Mouse (Mus musculus): ENCODE results near the gene Pi4ka. TPM values are rescaled to one million over a fixed set of nuclear protein-coding genes. Genes with fewer than 3 reads are reported as not detected.

Pi4ka gene
- polyA plus RNA-seq, 1 experiment from 2014 or later, result 59.7 TPM

GRCm38 (mm10) chr16:17383594-17384326, 22.4 kb downstream of the Pi4ka start:
- Histone ChIP-seq H3K9me3 (no peaks in the 10 kb centered on the region), H3K4me1 (no peaks in the 10 kb centered on the region), H3K27ac (no peak overlapping the region), H3K36me3 (replicated peaks) (peaks cover 25% of the 10 kb centered on the region), H3K9ac (no peak overlapping the region), H3K27me3 (no peaks in the 10 kb centered on the region), H3K4me3 (replicated peaks) (no peak overlapping the region), H3K4me2 (no peak overlapping the region)
- ATAC-seq (ENCODE audit: low FRiP score), result no peak
- WGBS, result 87% methylated on average over 2 of the region's 2 CpGs

GRCm38 (mm10) chr16:17382306-17382705, 23.8 kb downstream of the Pi4ka start:
- no peaks in the 10 kb centered on the region for H3K9me3 ChIP-seq
- no peak for ATAC-seq (ENCODE audit: low FRiP score)
- no peak overlapping the region for H3K27ac ChIP-seq
- no peak overlapping the region for H3K4me3 ChIP-seq (replicated peaks)
- no peaks in the 10 kb centered on the region for H3K4me1 ChIP-seq
- H3K9ac ChIP-seq, result no peak overlapping the region
- peaks cover 33% of the 10 kb centered on the region for H3K36me3 ChIP-seq (replicated peaks)
- H3K4me2 ChIP-seq, result no peak overlapping the region
- WGBS, result 92% methylated on average over 4 of the region's 4 CpGs
- H3K27me3 ChIP-seq, result no peaks in the 10 kb centered on the region

- no peaks in the 10 kb centered on the region for H3K4me1 ChIP-seq
- no peak overlapping the region for H3K4me2 ChIP-seq
- no peak overlapping the region for H3K9ac ChIP-seq
- WGBS, result 98% methylated on average over 4 of the region's 4 CpGs
- no peak for ATAC-seq (ENCODE audit: low FRiP score)
- H3K4me3 ChIP-seq (replicated peaks), result no peak overlapping the region
- H3K36me3 ChIP-seq (replicated peaks), result peaks cover 50% of the 10 kb centered on the region
- no peaks in the 10 kb centered on the region for H3K9me3 ChIP-seq
- H3K27ac ChIP-seq, result no peak overlapping the region
- no peaks in the 10 kb centered on the region for H3K27me3 ChIP-seq
Measured at GRCm38 (mm10) chr16:17358787-17359186, 47.3 kb downstream of the Pi4ka start.

GRCm38 (mm10) chr16:17356031-17356430, 50.1 kb downstream of the Pi4ka start:
- WGBS, result 88% methylated on average over 6 of the region's 6 CpGs
- H3K36me3 ChIP-seq (replicated peaks), result peaks cover 53% of the 10 kb centered on the region
- H3K4me1 ChIP-seq, result no peaks in the 10 kb centered on the region
- no peak for ATAC-seq (ENCODE audit: low FRiP score)
- H3K4me2 ChIP-seq, result no peak overlapping the region
- no peak overlapping the region for H3K27ac ChIP-seq
- no peaks in the 10 kb centered on the region for H3K27me3 ChIP-seq
- H3K9ac ChIP-seq, result no peak overlapping the region
- H3K9me3 ChIP-seq, result no peaks in the 10 kb centered on the region
- no peak overlapping the region for H3K4me3 ChIP-seq (replicated peaks)

GRCm38 (mm10) chr16:17346766-17347165, 59.3 kb downstream of the Pi4ka start:
- Histone ChIP-seq H3K9me3 (no peaks in the 10 kb centered on the region), H3K27me3 (no peaks in the 10 kb centered on the region), H3K4me3 (replicated peaks) (no peak overlapping the region), H3K4me2 (no peak overlapping the region), H3K4me1 (no peaks in the 10 kb centered on the region), H3K36me3 (replicated peaks) (peaks cover 54% of the 10 kb centered on the region), H3K27ac (no peak overlapping the region), H3K9ac (no peak overlapping the region)
- 100% methylated on average over 1 of the region's 1 CpGs for WGBS
- ATAC-seq (ENCODE audit: low FRiP score), result no peak

GRCm38 (mm10) chr16:17345813-17346155, 60.3 kb downstream of the Pi4ka start:
- no peaks in the 10 kb centered on the region for H3K9me3 ChIP-seq
- H3K36me3 ChIP-seq (replicated peaks), result peaks cover 45% of the 10 kb centered on the region
- 88% methylated on average over 2 of the region's 2 CpGs for WGBS
- H3K27ac ChIP-seq, result no peak overlapping the region
- ATAC-seq (ENCODE audit: low FRiP score), result no peak
- no peak overlapping the region for H3K4me3 ChIP-seq (replicated peaks)
- no peaks in the 10 kb centered on the region for H3K27me3 ChIP-seq
- H3K9ac ChIP-seq, result no peak overlapping the region
- H3K4me1 ChIP-seq, result no peaks in the 10 kb centered on the region
- no peak overlapping the region for H3K4me2 ChIP-seq

GRCm38 (mm10) chr16:17345141-17345812, 60.8 kb downstream of the Pi4ka start:
- Histone ChIP-seq H3K4me2 (no peak overlapping the region), H3K27me3 (no peaks in the 10 kb centered on the region), H3K4me1 (no peaks in the 10 kb centered on the region), H3K9ac (no peak overlapping the region), H3K36me3 (replicated peaks) (peaks cover 40% of the 10 kb centered on the region), H3K4me3 (replicated peaks) (no peak overlapping the region), H3K27ac (no peak overlapping the region), H3K9me3 (no peaks in the 10 kb centered on the region)
- ATAC-seq (ENCODE audit: low FRiP score), result no peak
- 89% methylated on average over 8 of the region's 8 CpGs for WGBS

- H3K27me3 ChIP-seq, result no peaks in the 10 kb centered on the region
- no peaks in the 10 kb centered on the region for H3K9me3 ChIP-seq
- H3K9ac ChIP-seq, result no peak overlapping the region
- H3K36me3 ChIP-seq (replicated peaks), result peaks cover 21% of the 10 kb centered on the region
- no peak for ATAC-seq (ENCODE audit: low FRiP score)
- 92% methylated on average over 4 of the region's 4 CpGs for WGBS
- no peak overlapping the region for H3K4me3 ChIP-seq (replicated peaks)
- no peaks in the 10 kb centered on the region for H3K4me1 ChIP-seq
- no peak overlapping the region for H3K4me2 ChIP-seq
- H3K27ac ChIP-seq, result no peak overlapping the region
Measured at GRCm38 (mm10) chr16:17341847-17342246, 64.3 kb downstream of the Pi4ka start.

- H3K9ac ChIP-seq, result no peak overlapping the region
Measured at GRCm38 (mm10) chr16:17340705-17341104, 65.4 kb downstream of the Pi4ka start.

GRCm38 (mm10) chr16:17339701-17340100, 66.4 kb downstream of the Pi4ka start:
- WGBS, result 92% methylated on average over 7 of the region's 7 CpGs
- ATAC-seq (ENCODE audit: low FRiP score), result no peak
- H3K36me3 ChIP-seq (replicated peaks), result peaks cover 26% of the 10 kb centered on the region; the same call in 1 of the 2 replicates
- H3K27me3 ChIP-seq, result no peaks in the 10 kb centered on the region
- H3K4me3 ChIP-seq (replicated peaks), result no peak overlapping the region
- H3K4me1 ChIP-seq, result no peaks in the 10 kb centered on the region
- no peaks in the 10 kb centered on the region for H3K9me3 ChIP-seq
- no peak overlapping the region for H3K4me2 ChIP-seq
- H3K27ac ChIP-seq, result no peak overlapping the region
- no peak overlapping the region for H3K9ac ChIP-seq

More at GRCm38 (mm10) chr16:17340705-17341104, 65.4 kb downstream of the Pi4ka start:
- Histone ChIP-seq H3K4me1 (no peaks in the 10 kb centered on the region), H3K27ac (no peak overlapping the region), H3K4me2 (no peak overlapping the region), H3K9me3 (no peaks in the 10 kb centered on the region), H3K27me3 (no peaks in the 10 kb centered on the region), H3K4me3 (replicated peaks) (no peak overlapping the region), H3K36me3 (replicated peaks) (peaks cover 25% of the 10 kb centered on the region; the same call in 1 of the 2 replicates)
- 88% methylated on average over 2 of the region's 2 CpGs for WGBS
- no peak for ATAC-seq (ENCODE audit: low FRiP score)

- Histone ChIP-seq H3K36me3 (replicated peaks) (peaks cover 12% of the 10 kb centered on the region; the same call in 1 of the 2 replicates), H3K9me3 (no peaks in the 10 kb centered on the region), H3K4me3 (replicated peaks) (no peak overlapping the region), H3K9ac (no peak overlapping the region), H3K27ac (no peak overlapping the region), H3K4me2 (no peak overlapping the region), H3K4me1 (no peaks in the 10 kb centered on the region), H3K27me3 (no peaks in the 10 kb centered on the region)
- WGBS, result 91% methylated on average over 1 of the region's 1 CpGs
- ATAC-seq (ENCODE audit: low FRiP score), result no peak
Measured at GRCm38 (mm10) chr16:17336089-17336488, 70.0 kb downstream of the Pi4ka start.

- Histone ChIP-seq H3K4me1 (no peaks in the 10 kb centered on the region), H3K9me3 (no peaks in the 10 kb centered on the region), H3K9ac (no peak overlapping the region), H3K4me3 (replicated peaks) (no peak overlapping the region), H3K27ac (no peak overlapping the region), H3K36me3 (replicated peaks) (peaks cover 9% of the 10 kb centered on the region; the same call in 1 of the 2 replicates), H3K4me2 (no peak overlapping the region), H3K27me3 (no peaks in the 10 kb centered on the region)
- no peak for ATAC-seq (ENCODE audit: low FRiP score)
Measured at GRCm38 (mm10) chr16:17334574-17334973, 71.5 kb downstream of the Pi4ka start.

GRCm38 (mm10) chr16:17331855-17332254, 74.3 kb downstream of the Pi4ka start:
- Histone ChIP-seq H3K27ac (no peak overlapping the region), H3K9me3 (no peaks in the 10 kb centered on the region), H3K36me3 (replicated peaks) (peaks cover 13% of the 10 kb centered on the region; the same call in 1 of the 2 replicates), H3K4me1 (no peaks in the 10 kb centered on the region), H3K4me3 (replicated peaks) (no peak overlapping the region), H3K9ac (no peak overlapping the region), H3K4me2 (no peak overlapping the region), H3K27me3 (no peaks in the 10 kb centered on the region)
- 92% methylated on average over 5 of the region's 5 CpGs for WGBS
- no peak for ATAC-seq (ENCODE audit: low FRiP score)
